Mouse (Mus musculus) CH12.LX (cell line): ENCODE results near the gene Nemp1. TPM values are rescaled to one million over a fixed set of nuclear protein-coding genes. Genes with fewer than 3 reads are reported as not detected.

Experiments used
- DNase-seq: peaks from one replicate; pipeline ENCODE4 v3.0.0-alpha.2; 2013; ENCODE audit errors: extremely low read depth
- H3K27ac ChIP-seq: 2 replicates; pipeline ENCODE4 v1.5.1; 2012; ENCODE audit warnings: low read depth, mild to moderate bottlenecking, control low read depth, moderate library complexity; ENCODE audit not compliant: insufficient read depth
- H3K27me3 ChIP-seq: replicated peaks from 2 replicates; pipeline ENCODE3; 2012; ENCODE audit warnings: inconsistent platforms
- H3K36me3 ChIP-seq, 2 experiments: replicated peaks in 1 of 2; 2 replicates each; pipeline versions ENCODE3 to v1.6.1; 2012; ENCODE audit warnings: inconsistent platforms in 1 of 2, low read length in 1 of 2, mild to moderate bottlenecking in 1 of 2, mixed read lengths in 1 of 2, moderate library complexity in 1 of 2; ENCODE audit not compliant: control insufficient read depth in 1 of 2, insufficient read depth in 1 of 2
- H3K4me1 ChIP-seq, 2 experiments: 2 replicates each; pipeline ENCODE4 v1.6.1; 2012; ENCODE audit warnings: inconsistent platforms in 1 of 2, moderate library complexity in 1 of 2; ENCODE audit not compliant: insufficient read depth in 2 of 2, control insufficient read depth in 1 of 2
- H3K4me2 ChIP-seq: 2 replicates; pipeline ENCODE4 v1.6.1; 2012; ENCODE audit warnings: low read depth, mild to moderate bottlenecking, control low read depth; ENCODE audit not compliant: poor library complexity, insufficient read depth, severe bottlenecking
- H3K4me3 ChIP-seq, 3 experiments: fragments of 150-350 bp in 1 of 3; sonication (generic) in 1 of 3; replicated peaks in 1 of 3; 2 replicates each; pipeline versions ENCODE3 to v1.5.1; 2011 to 2012; ENCODE audit warnings: low read depth in 2 of 3, low read length in 2 of 3, mild to moderate bottlenecking in 2 of 3, moderate library complexity in 2 of 3, control low read depth in 1 of 3, improper control_type of control experiment in 1 of 3, inconsistent platforms in 1 of 3, mixed read lengths in 1 of 3; ENCODE audit not compliant: poor library complexity in 1 of 3
- H3K79me2 ChIP-seq: replicated peaks from 2 replicates; pipeline ENCODE4 v1.6.1; 2012; ENCODE audit warnings: mild to moderate bottlenecking, moderate library complexity; ENCODE audit not compliant: control insufficient read depth, poor library complexity, insufficient read depth, severe bottlenecking; ENCODE audit errors: extremely low read depth
- H3K9ac ChIP-seq: 2 replicates; pipeline ENCODE4 v1.6.1; 2012; ENCODE audit warnings: low read depth, mild to moderate bottlenecking, control low read depth, moderate library complexity; ENCODE audit not compliant: insufficient read depth
- H3K9me3 ChIP-seq: replicated peaks from 2 replicates; pipeline ENCODE3; 2012; ENCODE audit warnings: low read length, inconsistent platforms, mixed read lengths
- BHLHE40 ChIP-seq: IDR thresholded peaks from 2 replicates; pipeline ENCODE4 v1.6.1; 2011; ENCODE audit warnings: mild to moderate bottlenecking, low read depth, low read length, improper control_type of control experiment
- CTCF ChIP-seq, 2 experiments: IDR thresholded peaks in 1 of 2; conservative IDR thresholded peaks in 1 of 2; 2 replicates each; pipeline ENCODE4 v1.5.1; 2011 to 2012; ENCODE audit warnings: low read depth in 2 of 2, low read length in 2 of 2, improper control_type of control experiment in 1 of 2, inconsistent platforms in 1 of 2, mild to moderate bottlenecking in 1 of 2, moderate library complexity in 1 of 2
- EP300 ChIP-seq: IDR thresholded peaks from 2 replicates; pipeline ENCODE4 v1.6.1; 2011; ENCODE audit warnings: low read length, improper control_type of control experiment
- HCFC1 ChIP-seq: IDR thresholded peaks from 2 replicates; pipeline ENCODE4 v1.6.1; 2012; ENCODE audit warnings: low read depth, mild to moderate bottlenecking, inconsistent platforms, low read length, improper control_type of control experiment
- JUN ChIP-seq: IDR thresholded peaks from 2 replicates; pipeline ENCODE4 v1.6.1; 2011; ENCODE audit warnings: low read depth, mild to moderate bottlenecking, low read length, improper control_type of control experiment, moderate library complexity; ENCODE audit not compliant: insufficient read depth
- MAFK ChIP-seq: IDR thresholded peaks from 2 replicates; pipeline ENCODE4 v1.6.1; 2011; ENCODE audit warnings: low read length, improper control_type of control experiment; ENCODE audit not compliant: insufficient replicate concordance
- NRF1 ChIP-seq: IDR thresholded peaks from 2 replicates; pipeline ENCODE4 v1.6.1; 2014; ENCODE audit warnings: low read depth, mild to moderate bottlenecking, inconsistent platforms, low read length, improper control_type of control experiment, moderate library complexity
- POLR2A ChIP-seq: IDR thresholded peaks from 2 replicates; pipeline ENCODE4 v1.6.1; 2011; ENCODE audit warnings: low read depth, mild to moderate bottlenecking, improper control_type of control experiment, low read length
- RCOR1 ChIP-seq: conservative IDR thresholded peaks from 2 replicates; pipeline ENCODE4 v1.6.1; 2012; ENCODE audit warnings: low read depth, mild to moderate bottlenecking, inconsistent platforms, low read length, improper control_type of control experiment
- TCF12 ChIP-seq: IDR thresholded peaks from 2 replicates; pipeline ENCODE4 v1.6.1; 2014; ENCODE audit warnings: low read depth, mild to moderate bottlenecking, inconsistent platforms, low read length, improper control_type of control experiment
- UBTF ChIP-seq: IDR thresholded peaks from 2 replicates; pipeline ENCODE4 v1.6.1; 2012; ENCODE audit warnings: low read depth, mild to moderate bottlenecking, inconsistent platforms, low read length, improper control_type of control experiment, moderate library complexity
- USF1 ChIP-seq: IDR thresholded peaks from 2 replicates; pipeline ENCODE4 v1.6.1; 2014; ENCODE audit warnings: low read depth, mild to moderate bottlenecking, inconsistent platforms, low read length, improper control_type of control experiment
- USF2 ChIP-seq: conservative IDR thresholded peaks from 2 replicates; pipeline ENCODE4 v1.6.1; 2011; ENCODE audit warnings: low read depth, low read length, improper control_type of control experiment
- ZKSCAN1 ChIP-seq: IDR thresholded peaks from 2 replicates; pipeline ENCODE4 v1.6.1; 2012; ENCODE audit warnings: low read depth, inconsistent platforms, low read length, improper control_type of control experiment, borderline replicate concordance
- ZMIZ1 ChIP-seq: IDR thresholded peaks from 2 replicates; pipeline ENCODE4 v1.6.1; 2012; ENCODE audit warnings: low read depth, mild to moderate bottlenecking, inconsistent platforms, low read length, improper control_type of control experiment
- dilution Hi-C: fragments of 300-500 bp; cut with MboI; formaldehyde crosslinking; loops from 2 replicates; pipeline ENCODE4 v1.14.3; 2020; ENCODE audit warnings: low sequenced_read_pairs; ENCODE audit not compliant: extremely low pct_unique_long_range_greater_than_20kb, extremely low pct_ligation_motif_present
- in situ Hi-C: fragments of 300-500 bp; cut with MboI; formaldehyde crosslinking; loops from 3 replicates; pipeline ENCODE4 v1.14.3; 2019; ENCODE audit warnings: low sequenced_read_pairs, low pct_ligation_motif_present, low pct_unique_long_range_greater_than_20kb, mixed read lengths
- polyA plus RNA-seq: library from polyadenylated mRNA; unstranded; fragments of >175 nt; gene quantifications from 2 replicates; pipeline ENCODE4 v1.2.1, GENCODE M21; 2012; ENCODE audit warnings: low read depth; ENCODE audit not compliant: insufficient read length
- total RNA-seq, 2 experiments: library from RNA; depleted of rRNA; stranded (reverse); fragments of 300-350 nt in 1 of 2; fragments of >200 nt in 1 of 2; gene quantifications; 2 replicates each; pipeline ENCODE4 v1.2.3; 2012 to 2014

Nemp1 gene
- total and polyA plus RNA-seq, 3 experiments = 8.3 to 17.4 (median 13.2) TPM

DNA sequence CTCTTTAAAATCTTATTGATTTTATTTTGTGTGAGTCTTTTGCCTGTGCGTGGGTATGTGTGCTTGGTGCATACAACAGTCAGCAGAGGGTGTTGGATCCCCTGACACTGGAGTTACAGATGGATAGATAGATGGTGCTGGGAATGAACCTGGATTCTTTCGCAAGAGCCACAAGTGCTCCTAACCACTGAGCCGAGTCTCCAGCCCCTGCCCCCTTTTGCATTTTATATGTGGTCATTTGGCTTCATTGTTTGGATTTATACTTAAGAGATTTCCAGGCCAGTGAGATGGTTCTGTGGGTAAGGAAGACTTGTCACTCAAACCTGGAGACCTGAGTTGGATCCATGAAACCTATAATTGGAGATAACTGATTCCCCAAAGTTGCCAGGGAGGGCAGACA is 13.2 kb downstream of the Nemp1 start:
- peaks cover 4 to 32% of the 10 kb centered on the region in 2 experiments; a peak in 2 of 4 replicates for H3K4me1 ChIP-seq
- in situ Hi-C loops = loop anchor here (10.0 kb wide), 1 partner anchor 55 kb away; the partner anchor contains the start of gene Zbtb39
- no peak for TF ChIP-seq RCOR1
- no peak for TF ChIP-seq NRF1
- TF ChIP-seq USF2 = no peak
- TF ChIP-seq JUN = no peak
- TF ChIP-seq ZMIZ1 = no peak
- no peak for TF ChIP-seq HCFC1
- TF ChIP-seq TCF12 = no peak
- no peak for TF ChIP-seq POLR2A
- TF ChIP-seq MAFK = no peak
- TF ChIP-seq BHLHE40 = no peak
- TF ChIP-seq ZKSCAN1 = no peak
- no peak for TF ChIP-seq CTCF (conservative IDR thresholded peaks at IDR 0.05 in 1 of 2, IDR thresholded peaks at IDR 0.05 in 1 of 2; ENCODE audit: low read depth in 2 of 2, low read length in 2 of 2)
- TF ChIP-seq EP300 = no peak
- no peak for TF ChIP-seq UBTF

DNA sequence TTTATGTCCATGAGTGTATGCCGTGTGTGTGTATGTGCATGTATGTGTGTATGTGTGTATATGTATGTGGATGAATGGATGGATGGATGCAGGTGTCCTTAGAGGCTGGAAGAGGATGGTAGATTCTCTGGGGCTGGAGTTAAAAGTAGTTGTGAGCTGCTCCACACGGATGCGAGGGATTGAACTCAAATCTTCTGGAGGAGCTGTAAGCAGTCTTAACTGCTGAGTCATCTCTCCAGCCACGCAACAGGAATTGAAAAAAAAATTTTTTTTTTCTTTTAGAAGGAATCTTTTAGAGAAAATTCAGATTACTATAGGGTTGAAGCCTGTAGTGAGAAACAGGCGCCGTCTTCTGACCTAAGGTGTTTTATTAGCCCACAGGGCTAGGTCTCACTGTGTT is 16.2 kb downstream of the Nemp1 start:
- dilution Hi-C loops = no loop called here
- peaks cover 3% of the 10 kb centered on the region; the same call in 1 of the 2 replicates for H3K79me2 ChIP-seq
- TF ChIP-seq MAFK = 0 out of 2 replicates have a peak, but pooled peaks have one; percentile 30
- TF ChIP-seq NRF1 = no peak
- TF ChIP-seq, all 38 proteins: peak for 1
- no peaks in the 10 kb centered on the region for H3K9me3 ChIP-seq
- no peak overlapping the region for H3K4me2 ChIP-seq
- peaks cover 4 to 28% of the 10 kb centered on the region in 2 experiments; a peak in 2 of 4 replicates for H3K4me1 ChIP-seq
- no peaks in the 10 kb centered on the region for H3K27me3 ChIP-seq
- H3K27ac ChIP-seq = no peak overlapping the region
- in situ Hi-C loops = no loop called here
- peaks cover 0 to 23% of the 10 kb centered on the region in 2 experiments for H3K36me3 ChIP-seq
- H3K9ac ChIP-seq = no peak overlapping the region
- no peak overlapping the region for H3K4me3 ChIP-seq
- DNase-seq = no peak

More for the DNA sequence above, 13.2 kb downstream of the Nemp1 start:
- no peak for DNase-seq
- no peak overlapping the region for H3K27ac ChIP-seq
- dilution Hi-C loops = no loop called here
- no peaks in the 10 kb centered on the region for H3K27me3 ChIP-seq
- H3K9me3 ChIP-seq = no peaks in the 10 kb centered on the region
- H3K9ac ChIP-seq = no peak overlapping the region
- H3K79me2 ChIP-seq = peaks cover 7% of the 10 kb centered on the region
- no peak overlapping the region for H3K4me2 ChIP-seq
- H3K36me3 ChIP-seq = peaks cover 0 to 16% of the 10 kb centered on the region in 2 experiments
- no peak overlapping the region for H3K4me3 ChIP-seq

DNA sequence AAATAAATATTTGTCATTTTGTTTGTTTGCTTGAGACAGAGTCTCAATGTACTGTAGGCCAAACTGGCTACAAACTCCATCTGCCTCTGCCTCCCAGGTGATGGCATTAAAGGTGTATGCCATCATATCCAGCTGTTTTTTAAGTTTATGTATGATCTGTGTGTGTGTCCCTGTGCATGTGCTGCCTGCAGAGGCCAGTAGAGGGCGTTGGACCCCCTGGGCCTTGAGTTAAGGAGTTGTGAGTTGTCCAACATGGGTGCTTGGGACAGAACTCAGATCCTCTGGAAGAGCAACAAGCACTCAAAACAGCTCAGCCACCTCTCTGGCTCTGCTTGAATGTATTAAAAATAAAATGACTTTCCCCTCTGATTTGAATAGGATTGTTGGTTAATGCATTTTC is 24.4 kb downstream of the Nemp1 start:
- H3K79me2 ChIP-seq = no peaks in the 10 kb centered on the region
- no peak overlapping the region for H3K4me2 ChIP-seq
- no peaks in the 10 kb centered on the region for H3K4me1 ChIP-seq
- dilution Hi-C loops (no loop called here), in situ Hi-C loops (no loop called here)
- no peaks in the 10 kb centered on the region for H3K27me3 ChIP-seq
- H3K4me3 ChIP-seq = no peak overlapping the region
- no peak overlapping the region for H3K27ac ChIP-seq
- peaks cover 25 to 66% of the 10 kb centered on the region in 2 experiments for H3K36me3 ChIP-seq
- no peak overlapping the region for H3K9ac ChIP-seq
- DNase-seq = no peak
- H3K9me3 ChIP-seq = no peaks in the 10 kb centered on the region
- TF ChIP-seq CTCF (conservative IDR thresholded peaks at IDR 0.05 in 1 of 2, IDR thresholded peaks at IDR 0.05 in 1 of 2; ENCODE audit: low read depth in 2 of 2, low read length in 2 of 2) (peak in 1 of 2 experiments; percentile 33; a peak in 1 of 4 replicates), USF1 (no peak)
